Mouse (Mus musculus) ES-Bruce4 (cell line): Measurements from ENCODE around the gene Cish.

Experiments
- EP300 ChIP-seq: IDR thresholded peaks from 2 replicates; pipeline ENCODE4 v1.6.1; 2011; ENCODE audit warnings: low read depth, low read length; ENCODE audit not compliant: insufficient read depth
- POLR2A ChIP-seq: IDR thresholded peaks from one replicate; pipeline ENCODE4 v1.8.1; 2011; ENCODE audit warnings: low read length; ENCODE audit not compliant: insufficient read depth

DNA sequence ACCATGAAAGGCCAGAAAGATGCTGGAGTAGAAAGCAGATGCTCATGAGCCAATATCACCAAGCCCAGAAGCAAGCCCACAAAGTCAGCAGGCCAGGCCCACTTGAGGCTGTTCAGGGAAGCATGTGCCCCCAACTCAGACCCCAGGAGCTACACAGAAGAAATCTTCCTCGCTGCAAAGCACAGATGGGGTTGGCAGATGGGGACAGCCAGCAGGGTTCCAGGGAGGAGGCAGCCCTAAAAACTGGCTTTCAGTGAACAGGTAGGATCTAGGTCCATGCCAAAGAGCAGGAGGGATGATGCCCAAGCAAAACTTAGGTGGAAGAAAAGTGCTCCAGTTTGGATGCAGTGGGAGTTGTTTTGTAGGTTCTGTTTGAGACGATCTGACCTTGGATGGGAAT lies 35.4 kb upstream of the Cish start:
- TF ChIP-seq POLR2A: no peak
- no peak for TF ChIP-seq EP300
